Mouse (Mus musculus): ENCODE measurements around the gene Zfr.

DNA sequence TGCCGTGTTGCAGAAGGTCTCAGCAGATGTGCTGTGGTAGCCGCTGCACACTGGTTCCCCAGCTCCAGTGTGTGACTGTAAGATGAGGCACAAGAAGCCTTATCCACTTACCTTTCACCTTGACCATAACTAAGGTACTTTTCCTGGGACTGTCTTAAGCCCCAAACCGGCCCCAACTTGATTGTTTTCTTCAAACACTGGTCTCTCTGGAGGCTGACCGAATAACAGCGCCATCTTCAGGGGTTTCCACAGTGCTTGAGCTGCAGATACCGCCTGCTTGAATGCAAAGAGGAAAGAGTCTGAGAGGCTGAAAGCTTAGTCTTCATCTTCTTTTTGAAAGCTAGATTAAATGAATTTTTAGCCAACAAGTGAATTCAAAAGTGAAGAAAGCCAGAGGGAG, 113.8 kb downstream of the Zfr start:
- TF ChIP-seq CTCF (IDR thresholded peaks at IDR 0.05; ENCODE audit: low read depth, low read length): no peak
- no peak for TF ChIP-seq GATA1 (IDR thresholded peaks at IDR 0.05; ENCODE audit: borderline replicate concordance, low read length)
- TF ChIP-seq GATA2 (IDR thresholded peaks at IDR 0.05; ENCODE audit: borderline replicate concordance, low read depth, low read length): no peak
- no peak for TF ChIP-seq POLR2AphosphoS5 (IDR thresholded peaks at IDR 0.05; ENCODE audit: insufficient replicate concordance, low read depth, low read length)

Measured in G1E (cell line).